Mouse (Mus musculus): ENCODE measurements around the gene Fbl. TPM values are rescaled to one million over a fixed set of nuclear protein-coding genes. Genes with fewer than 3 reads are reported as not detected.
A peak's percentile ranks its signal among the peaks of the same experiment; 100 is the strongest.
"Not testable (repeated sequence)": the region's sequence is repeated elsewhere in the genome, so short reads cannot be mapped to it uniquely, and the experiment has no call there.

Gene Fbl
- polyA plus RNA-seq, 1 experiment from 2014 or later, result 25.3 TPM

DNA sequence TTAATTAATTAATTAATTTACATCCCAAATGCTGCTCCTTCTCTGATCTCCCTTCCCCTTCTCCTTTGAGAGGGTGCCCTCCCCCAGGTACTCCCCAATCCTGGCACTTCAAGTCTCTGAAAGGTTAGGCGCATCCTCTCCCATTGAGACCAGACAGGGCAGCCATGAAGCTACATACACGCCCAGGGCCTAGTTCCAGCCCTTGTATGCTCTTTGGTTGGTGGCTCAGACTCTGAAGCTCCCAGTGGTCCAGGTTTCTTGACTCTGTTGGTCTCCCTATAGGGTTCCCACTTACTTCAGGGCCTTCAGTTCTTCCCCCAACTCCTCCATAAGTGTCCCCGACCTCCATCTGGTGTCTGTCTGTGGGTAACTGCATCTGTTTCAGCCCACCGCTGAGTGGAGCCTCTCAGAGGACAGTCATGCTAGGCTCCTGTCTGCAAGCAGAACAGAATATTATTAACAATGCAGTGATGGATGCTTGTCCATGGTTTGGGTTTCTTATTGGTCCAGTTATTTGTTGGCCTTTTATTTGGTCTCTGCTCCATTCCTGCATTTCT, 36.6 kb downstream of the Fbl start:
- ATAC-seq (ENCODE audit: low read depth), result no peak
- no peaks in the 10 kb centered on the region for H3K36me3 ChIP-seq (ENCODE audit: control insufficient read depth, insufficient read depth, low read length)
- H3K4me1 ChIP-seq (ENCODE audit: control insufficient read depth, insufficient read depth, low read length), result no peaks in the 10 kb centered on the region
- no peaks in the 10 kb centered on the region for H3K9me3 ChIP-seq (ENCODE audit: control insufficient read depth, low read length)
- 70% methylated on average over 4 of the region's 4 CpGs for WGBS
- H3K27me3 ChIP-seq (ENCODE audit: control insufficient read depth, insufficient read depth, low read length), result no peaks in the 10 kb centered on the region
- no peak overlapping the region for H3K4me3 ChIP-seq (ENCODE audit: low read depth, low read length)
- no peak overlapping the region for H3K9ac ChIP-seq (replicated peaks; ENCODE audit: low read depth, low read length)
- H3K4me2 ChIP-seq (ENCODE audit: low read depth, low read length), result no peak overlapping the region
- no peak overlapping the region for H3K27ac ChIP-seq (ENCODE audit: low read depth, low read length)

DNA sequence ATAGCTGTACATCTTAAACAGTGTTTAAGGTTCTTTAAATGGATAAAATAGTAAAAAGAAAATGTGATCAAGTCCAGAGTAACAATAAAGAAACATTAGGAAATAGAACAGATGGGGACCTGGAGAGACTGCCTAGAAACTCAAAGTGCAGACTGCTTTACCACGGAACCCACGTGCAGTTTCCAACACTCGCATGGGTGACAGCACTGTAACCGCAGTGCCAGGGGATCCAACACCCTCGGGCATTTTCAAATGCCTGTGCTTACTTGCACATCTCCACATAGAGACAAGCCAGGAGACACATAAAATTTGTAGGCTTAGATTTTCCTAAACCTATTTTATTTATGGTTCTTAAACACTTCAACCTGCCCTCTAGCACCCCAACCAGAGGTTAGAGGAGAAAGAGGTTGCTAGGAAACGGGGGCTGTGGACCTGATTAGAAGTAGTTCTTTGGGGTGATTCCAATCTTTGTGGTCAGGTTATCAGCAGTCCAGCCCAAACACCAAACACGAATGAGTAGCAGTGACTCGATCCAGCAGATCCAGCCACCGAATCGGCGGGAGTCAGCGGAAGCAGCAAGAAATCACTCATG, 39.0 kb downstream of the Fbl start:
- Histone ChIP-seq H3K4me2 (ENCODE audit: low read depth, low read length) (peak overlapping the region; percentile 42), H3K9me3 (ENCODE audit: control insufficient read depth, low read length) (no peaks in the 10 kb centered on the region), H3K27me3 (ENCODE audit: control insufficient read depth, insufficient read depth, low read length) (no peaks in the 10 kb centered on the region), H3K4me1 (ENCODE audit: control insufficient read depth, insufficient read depth, low read length) (no peaks in the 10 kb centered on the region), H3K36me3 (ENCODE audit: control insufficient read depth, insufficient read depth, low read length) (no peaks in the 10 kb centered on the region), H3K4me3 (ENCODE audit: low read depth, low read length) (peak overlapping the region; percentile 16), H3K9ac (replicated peaks; ENCODE audit: low read depth, low read length) (no peak overlapping the region), H3K27ac (ENCODE audit: low read depth, low read length) (no peak overlapping the region)
- WGBS, result 42% methylated on average over 12 of the region's 12 CpGs
- no peak for ATAC-seq (ENCODE audit: low read depth)

DNA sequence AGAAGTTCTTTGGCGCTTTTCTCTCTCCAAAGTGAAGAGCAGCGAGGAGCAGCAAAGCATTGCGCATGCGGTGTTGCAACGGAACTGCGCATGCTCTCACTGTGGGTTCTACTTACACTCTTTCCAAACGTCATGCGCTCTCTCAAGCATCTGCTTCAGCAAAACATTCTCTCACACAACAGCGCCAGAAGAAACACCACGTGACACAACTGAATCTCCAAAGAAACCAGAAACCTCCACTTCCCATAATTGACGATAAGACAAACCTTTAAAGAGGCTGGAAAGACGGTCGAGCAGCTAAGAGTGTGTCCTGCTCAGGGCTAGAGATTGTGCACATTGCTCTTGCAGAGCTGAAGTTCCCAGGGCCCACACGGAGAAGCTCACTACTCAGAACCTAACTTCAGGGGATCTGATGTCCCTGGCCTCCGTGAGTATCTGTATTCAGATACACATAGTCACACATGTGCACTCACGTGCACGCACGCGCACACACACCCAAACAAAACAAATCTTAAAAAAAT, 39.5 kb downstream of the Fbl start:
- Histone ChIP-seq H3K4me2 (ENCODE audit: low read depth, low read length) (peak overlapping the region; percentile 42), H3K9me3 (ENCODE audit: control insufficient read depth, low read length) (no peaks in the 10 kb centered on the region), H3K36me3 (ENCODE audit: control insufficient read depth, insufficient read depth, low read length) (no peaks in the 10 kb centered on the region), H3K9ac (replicated peaks; ENCODE audit: low read depth, low read length) (no peak overlapping the region), H3K27ac (ENCODE audit: low read depth, low read length) (no peak overlapping the region), H3K4me3 (ENCODE audit: low read depth, low read length) (peak overlapping the region; percentile 16), H3K4me1 (ENCODE audit: control insufficient read depth, insufficient read depth, low read length) (no peaks in the 10 kb centered on the region), H3K27me3 (ENCODE audit: control insufficient read depth, insufficient read depth, low read length) (no peaks in the 10 kb centered on the region)
- ATAC-seq (ENCODE audit: low read depth), result peak; percentile 74; the same call in 1 of the 2 replicates
- WGBS, result 47% methylated on average over 19 of the region's 19 CpGs

DNA sequence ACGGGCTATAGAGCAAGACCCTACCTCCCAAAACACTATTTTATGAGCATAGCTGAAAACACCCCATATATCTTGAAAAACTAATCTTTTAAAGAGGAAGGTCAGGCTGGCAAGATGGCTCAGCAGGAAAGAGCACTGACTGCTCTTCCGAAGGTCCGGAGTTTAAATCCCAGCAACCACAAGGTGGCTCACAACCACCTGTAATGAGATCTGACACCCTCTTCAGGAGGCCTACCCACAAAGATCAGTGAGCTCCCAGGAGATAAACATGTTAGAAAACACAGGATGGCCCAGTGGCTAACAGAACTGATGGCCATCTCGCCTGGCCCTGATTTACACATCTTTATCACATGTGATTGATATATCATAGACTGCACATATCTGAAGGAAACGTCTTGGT, 41.2 kb downstream of the Fbl start:
- Histone ChIP-seq H3K4me2 (ENCODE audit: low read depth, low read length) (no peak overlapping the region), H3K36me3 (ENCODE audit: control insufficient read depth, insufficient read depth, low read length) (no peaks in the 10 kb centered on the region), H3K27me3 (ENCODE audit: control insufficient read depth, insufficient read depth, low read length) (no peaks in the 10 kb centered on the region), H3K4me1 (ENCODE audit: control insufficient read depth, insufficient read depth, low read length) (no peaks in the 10 kb centered on the region), H3K9me3 (ENCODE audit: control insufficient read depth, low read length) (no peaks in the 10 kb centered on the region), H3K9ac (replicated peaks; ENCODE audit: low read depth, low read length) (no peak overlapping the region), H3K27ac (ENCODE audit: low read depth, low read length) (no peak overlapping the region), H3K4me3 (ENCODE audit: low read depth, low read length) (no peak overlapping the region)
- WGBS, result 43% methylated on average over 5 of the region's 5 CpGs
- ATAC-seq (ENCODE audit: low read depth), result no peak

DNA sequence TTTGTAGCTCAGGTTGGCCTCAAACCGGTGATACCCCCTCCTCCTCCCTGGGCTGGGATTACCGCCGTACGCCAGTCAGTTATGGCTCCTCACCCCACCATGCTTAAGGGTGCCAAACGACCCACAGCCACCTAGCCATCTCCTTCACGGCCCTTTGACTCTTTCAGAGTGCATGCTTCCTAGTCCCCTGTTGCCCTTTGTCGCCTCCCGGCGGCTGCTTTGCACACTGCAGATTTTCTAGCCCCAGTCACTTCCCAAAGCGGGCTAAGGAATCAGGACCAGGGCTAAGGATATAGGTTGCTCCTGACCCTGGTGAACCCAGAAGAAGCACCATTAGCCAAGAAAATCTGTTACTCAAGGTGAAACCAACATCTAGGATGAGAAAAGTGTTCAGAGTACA, 44.6 kb downstream of the Fbl start:
- H3K27ac ChIP-seq (ENCODE audit: low read depth, low read length), result no peak overlapping the region
- no peak overlapping the region for H3K4me3 ChIP-seq (ENCODE audit: low read depth, low read length)
- 26% methylated on average over 7 of the region's 10 CpGs for WGBS
- H3K4me1 ChIP-seq (ENCODE audit: control insufficient read depth, insufficient read depth, low read length), result no peaks in the 10 kb centered on the region
- H3K9me3 ChIP-seq (ENCODE audit: control insufficient read depth, low read length), result no peaks in the 10 kb centered on the region
- H3K27me3 ChIP-seq (ENCODE audit: control insufficient read depth, insufficient read depth, low read length), result no peaks in the 10 kb centered on the region
- no peaks in the 10 kb centered on the region for H3K36me3 ChIP-seq (ENCODE audit: control insufficient read depth, insufficient read depth, low read length)
- H3K9ac ChIP-seq (replicated peaks; ENCODE audit: low read depth, low read length), result no peak overlapping the region
- no peak overlapping the region for H3K4me2 ChIP-seq (ENCODE audit: low read depth, low read length)
- no peak for ATAC-seq (ENCODE audit: low read depth)

DNA sequence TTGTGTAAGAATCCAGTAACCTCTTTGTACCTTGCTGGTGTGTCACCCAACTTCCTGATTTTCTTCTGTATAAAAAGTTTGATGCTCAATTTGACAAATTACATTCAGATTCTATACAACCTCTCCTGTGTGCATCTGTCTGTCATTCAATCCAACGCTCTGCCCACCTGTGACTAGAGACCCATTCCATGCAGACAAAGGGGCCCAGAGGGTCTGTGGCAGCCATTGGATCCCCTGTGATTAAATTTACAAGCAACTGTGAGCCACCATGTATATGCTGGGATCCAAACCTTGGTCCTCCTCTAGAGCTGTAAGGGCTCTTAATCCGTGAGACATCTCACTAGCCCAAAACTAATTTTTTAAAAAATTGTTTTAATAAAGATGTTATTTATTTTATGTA, 46.4 kb downstream of the Fbl start:
- H3K36me3 ChIP-seq (ENCODE audit: control insufficient read depth, insufficient read depth, low read length); H3K9ac ChIP-seq (replicated peaks; ENCODE audit: low read depth, low read length); H3K4me2 ChIP-seq (ENCODE audit: low read depth, low read length); H3K9me3 ChIP-seq (ENCODE audit: control insufficient read depth, low read length); H3K4me3 ChIP-seq (ENCODE audit: low read depth, low read length); H3K27ac ChIP-seq (ENCODE audit: low read depth, low read length); H3K4me1 ChIP-seq (ENCODE audit: control insufficient read depth, insufficient read depth, low read length); H3K27me3 ChIP-seq (ENCODE audit: control insufficient read depth, insufficient read depth, low read length); ATAC-seq (ENCODE audit: low read depth): not testable (repeated sequence)
- 89% methylated on average over 2 of the region's 2 CpGs for WGBS

DNA sequence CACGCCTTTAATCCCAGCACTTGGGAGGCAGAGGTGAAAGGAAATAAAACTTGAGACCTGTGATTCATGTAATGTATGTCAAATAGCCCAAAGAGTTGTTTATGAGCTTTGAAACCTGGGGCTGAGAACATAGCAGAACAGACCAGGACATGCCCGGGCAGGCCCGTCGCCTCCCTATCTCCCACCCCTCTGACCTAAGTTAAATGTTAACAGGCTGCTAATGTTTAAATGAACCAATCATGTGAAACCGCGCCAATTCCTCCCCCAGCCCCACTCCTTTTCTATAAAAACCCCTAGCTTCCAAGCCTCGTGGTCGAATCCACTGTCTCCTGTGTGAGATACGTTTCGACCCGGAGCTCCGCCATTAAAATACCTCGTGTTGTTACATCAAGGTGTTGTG, 48.3 kb downstream of the Fbl start:
- WGBS, result 98% methylated on average over 8 of the region's 13 CpGs

DNA sequence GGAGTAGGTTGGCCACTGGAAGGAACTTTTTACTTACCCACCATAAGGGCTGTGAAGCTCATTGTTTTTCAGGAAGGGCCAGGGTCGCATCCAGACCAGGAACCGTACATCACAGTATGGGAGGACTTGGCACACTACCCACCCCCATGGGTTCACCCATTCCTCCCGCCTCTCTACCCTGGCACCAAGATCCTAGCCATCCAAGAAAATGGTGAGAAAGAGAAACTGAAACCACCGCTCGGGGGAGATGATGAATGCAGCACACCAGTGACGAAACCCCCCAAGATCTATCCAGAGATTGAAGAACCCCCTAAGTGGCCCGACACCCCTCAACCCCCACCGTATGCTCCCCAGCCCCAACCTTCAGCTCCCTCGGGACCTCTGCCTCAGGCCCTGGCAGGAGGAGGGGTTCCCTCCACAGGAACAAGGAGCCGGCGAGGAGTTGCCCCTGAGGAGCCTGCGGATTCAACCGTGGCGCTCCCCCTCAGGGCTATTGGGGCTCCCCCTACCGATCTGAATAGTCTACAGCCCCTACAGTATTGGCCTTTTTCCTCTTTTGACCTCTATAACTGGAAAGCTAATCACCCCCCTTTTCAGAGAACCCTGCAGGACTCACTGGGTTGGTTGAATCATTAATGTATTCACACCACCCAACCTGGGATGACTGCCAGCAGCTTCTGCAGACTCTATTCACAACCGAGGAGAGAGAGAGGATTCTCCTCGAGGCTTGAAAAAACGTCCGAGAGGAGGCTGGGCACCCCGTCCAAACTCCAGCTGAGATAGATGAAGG, 49.6 kb downstream of the Fbl start:
- H3K9ac ChIP-seq (replicated peaks; ENCODE audit: low read depth, low read length), result not testable (repeated sequence)

More for the DNA sequence above, 48.3 kb downstream of the Fbl start:
- not testable (repeated sequence) for H3K9ac ChIP-seq (replicated peaks; ENCODE audit: low read depth, low read length); H3K4me2 ChIP-seq (ENCODE audit: low read depth, low read length); H3K27ac ChIP-seq (ENCODE audit: low read depth, low read length); ATAC-seq (ENCODE audit: low read depth); H3K27me3 ChIP-seq (ENCODE audit: control insufficient read depth, insufficient read depth, low read length); H3K36me3 ChIP-seq (ENCODE audit: control insufficient read depth, insufficient read depth, low read length); H3K4me1 ChIP-seq (ENCODE audit: control insufficient read depth, insufficient read depth, low read length); H3K9me3 ChIP-seq (ENCODE audit: control insufficient read depth, low read length); H3K4me3 ChIP-seq (ENCODE audit: low read depth, low read length)

DNA sequence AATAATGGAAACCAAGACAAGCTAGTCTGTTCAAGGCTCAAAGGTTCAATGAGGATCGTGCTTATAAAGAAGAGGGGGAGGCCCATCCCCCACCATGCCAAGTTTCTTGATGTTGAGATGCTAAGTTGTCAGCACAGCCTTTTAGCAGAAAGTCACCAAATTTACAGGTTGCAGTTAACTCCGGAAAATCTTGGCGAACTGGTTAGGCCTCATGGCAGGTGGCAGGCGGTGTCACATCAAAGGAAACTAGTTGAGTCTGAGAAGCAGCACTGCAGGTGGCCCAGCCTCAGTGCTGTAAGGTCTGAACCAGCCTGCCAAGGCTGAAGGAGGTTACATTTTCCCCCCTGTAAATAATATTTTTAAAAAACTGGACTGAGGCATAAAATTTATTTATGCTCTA, 57.3 kb downstream of the Fbl start:
- not testable (repeated sequence) for H3K27me3 ChIP-seq (ENCODE audit: control insufficient read depth, insufficient read depth, low read length); H3K9me3 ChIP-seq (ENCODE audit: control insufficient read depth, low read length); H3K4me3 ChIP-seq (ENCODE audit: low read depth, low read length); H3K27ac ChIP-seq (ENCODE audit: low read depth, low read length); H3K36me3 ChIP-seq (ENCODE audit: control insufficient read depth, insufficient read depth, low read length); H3K4me2 ChIP-seq (ENCODE audit: low read depth, low read length); H3K9ac ChIP-seq (replicated peaks; ENCODE audit: low read depth, low read length); H3K4me1 ChIP-seq (ENCODE audit: control insufficient read depth, insufficient read depth, low read length); ATAC-seq (ENCODE audit: low read depth)
- WGBS, result 79% methylated on average over 4 of the region's 4 CpGs

More for the DNA sequence above, 49.6 kb downstream of the Fbl start:
- not testable (repeated sequence) for H3K9me3 ChIP-seq (ENCODE audit: control insufficient read depth, low read length); H3K4me1 ChIP-seq (ENCODE audit: control insufficient read depth, insufficient read depth, low read length); H3K4me3 ChIP-seq (ENCODE audit: low read depth, low read length); H3K27me3 ChIP-seq (ENCODE audit: control insufficient read depth, insufficient read depth, low read length); H3K36me3 ChIP-seq (ENCODE audit: control insufficient read depth, insufficient read depth, low read length); H3K27ac ChIP-seq (ENCODE audit: low read depth, low read length); H3K4me2 ChIP-seq (ENCODE audit: low read depth, low read length); ATAC-seq (ENCODE audit: low read depth)
- 76% methylated on average over 20 of the region's 20 CpGs for WGBS
